Mouse (Mus musculus) embryonic fibroblast, embryonic 13.5 days (primary cell): ENCODE measurements around the gene Ulk1.

ENCODE experiments used
- CTCF ChIP-seq: IDR thresholded peaks from 2 replicates; pipeline ENCODE4 v1.5.1; 2011; ENCODE audit warnings: mild to moderate bottlenecking, control low read depth, low read length, moderate library complexity, borderline replicate concordance; ENCODE audit not compliant: insufficient read depth
- POLR2A ChIP-seq: IDR thresholded peaks from 2 replicates; pipeline ENCODE4 v1.6.1; 2011; ENCODE audit warnings: low read depth, mild to moderate bottlenecking, control low read depth, low read length, moderate library complexity

DNA sequence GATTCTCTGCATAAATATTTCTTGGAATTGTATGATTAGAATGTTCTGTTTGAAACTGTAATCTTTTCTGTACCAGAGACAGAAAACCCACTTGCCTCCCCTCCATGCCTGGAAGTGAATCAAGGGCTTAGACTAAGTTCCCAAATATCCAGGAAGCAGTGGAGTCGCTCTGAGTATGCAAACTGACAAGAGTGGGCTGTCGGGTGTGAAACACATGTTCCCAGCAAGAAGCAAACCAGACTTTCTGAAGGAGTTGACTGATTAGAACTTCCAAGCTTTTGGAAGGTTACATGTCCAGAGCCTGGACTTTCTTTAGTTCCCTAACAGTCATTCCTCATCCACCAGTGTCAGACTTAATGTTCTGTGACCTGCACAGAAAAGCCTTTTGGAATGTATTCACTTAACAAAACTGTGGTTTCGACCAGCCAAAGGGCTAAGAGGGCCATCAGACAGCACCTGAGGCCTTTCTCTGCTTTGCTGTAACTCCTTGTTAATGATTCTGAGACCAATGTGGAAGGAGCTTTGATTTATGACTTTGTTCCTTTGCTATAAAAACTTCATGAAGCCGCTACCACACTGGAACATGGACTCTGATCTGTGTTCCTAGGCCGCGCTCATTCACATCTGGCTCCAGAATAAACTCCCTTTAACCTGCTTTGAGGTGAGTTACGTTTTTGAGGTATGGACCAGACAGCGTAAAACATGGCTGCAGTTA, 17.0 kb upstream of the Ulk1 start:
- no peak for TF ChIP-seq POLR2A
- no peak for TF ChIP-seq CTCF
